Mouse (Mus musculus) brain, embryonic 14.5 days (tissue): ENCODE measurements around the gene Brd7.

ENCODE experiments used
- CTCF ChIP-seq: fragments of 200-500 bp; IDR thresholded peaks from 2 replicates; pipeline ENCODE4 v1.5.1; 2012; ENCODE audit warnings: inconsistent platforms, mild to moderate bottlenecking, moderate library complexity, borderline replicate concordance; ENCODE audit not compliant: insufficient read depth, insufficient read length; ENCODE audit errors: extremely low read depth
- POLR2A ChIP-seq: fragments of 200-500 bp; IDR thresholded peaks from 2 replicates; pipeline ENCODE4 v1.6.1; 2012; ENCODE audit warnings: mild to moderate bottlenecking, inconsistent platforms, borderline replicate concordance; ENCODE audit not compliant: poor library complexity, insufficient read depth, insufficient read length, severe bottlenecking; ENCODE audit errors: extremely low read depth

GRCm38 (mm10) chr8:88310286-88310685 is 51.7 kb downstream of the Brd7 start:
- no peak for TF ChIP-seq POLR2A
- no peak for TF ChIP-seq CTCF
